Mouse (Mus musculus): Measurements from ENCODE around the gene Ppp1ca.

Gene Ppp1ca

DNA sequence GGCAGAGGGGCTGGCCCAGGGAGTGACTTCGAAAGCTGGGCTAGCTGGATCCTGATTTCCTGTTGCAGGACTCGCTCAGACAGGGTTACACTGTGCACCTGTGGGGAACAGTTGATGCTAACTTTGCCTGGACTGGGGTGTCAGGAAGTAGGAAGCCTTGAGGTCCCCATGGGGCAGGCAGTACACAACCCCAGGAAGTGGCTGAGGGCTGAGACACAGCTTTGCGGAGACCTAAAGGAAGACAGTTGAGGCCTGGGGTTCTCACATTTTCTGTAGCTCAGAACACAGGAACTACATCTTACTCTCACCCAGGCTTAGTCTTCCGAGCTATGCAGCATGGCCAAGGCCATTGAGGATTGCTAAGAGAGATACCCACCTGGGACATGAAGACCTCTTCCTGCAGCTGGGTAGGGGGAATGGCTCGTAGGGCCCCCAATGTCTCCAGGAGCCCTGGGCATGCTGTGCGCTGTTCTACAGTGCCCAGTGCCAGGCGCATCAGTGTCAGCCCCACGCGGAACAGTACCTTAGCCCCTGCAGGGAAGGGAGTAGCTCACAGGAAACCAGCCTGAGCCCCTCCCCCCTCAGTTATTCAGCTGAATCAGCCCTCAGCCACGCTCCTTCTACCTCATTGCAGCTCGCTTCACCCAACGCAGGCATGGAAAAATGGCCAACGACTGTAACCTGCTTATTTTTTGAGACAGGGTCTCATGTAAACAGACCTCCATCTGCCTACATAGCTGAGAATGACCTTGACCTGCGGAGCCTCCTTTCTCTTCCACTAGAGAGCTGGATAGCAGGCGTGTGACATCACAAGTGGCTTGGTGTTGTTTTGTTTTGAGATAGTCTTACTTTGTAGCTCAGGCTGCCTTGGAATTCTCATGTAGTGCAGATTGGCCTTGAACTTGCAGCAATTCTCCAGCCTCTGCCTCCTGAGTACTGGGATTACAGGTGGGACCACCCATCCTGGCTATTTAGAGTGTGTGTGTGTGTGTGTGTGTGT, 6.6 kb upstream of the Ppp1ca start:
- DNase-seq (ENCODE audit: low spot score in 2 of 2) = no peak

DNA sequence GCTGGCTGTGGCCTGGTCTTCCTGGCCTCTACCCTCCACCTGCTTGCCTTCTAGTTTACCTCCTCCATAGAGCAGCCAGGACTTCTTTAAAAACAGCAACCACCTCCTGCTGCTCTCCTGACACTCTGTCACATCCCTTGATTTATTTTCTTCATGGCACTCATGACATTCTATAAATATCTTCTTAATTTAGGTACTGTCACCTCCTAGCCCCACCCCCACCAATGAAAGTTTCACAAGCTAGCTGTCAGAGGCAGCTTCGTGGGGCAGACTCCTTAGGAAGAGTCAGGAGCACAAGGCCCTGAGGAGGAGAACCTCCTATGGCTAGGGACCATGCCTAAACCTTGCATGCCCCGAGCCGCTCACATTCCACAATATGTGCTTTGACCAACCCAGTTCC, 4.6 kb upstream of the Ppp1ca start:
- DNase-seq (ENCODE audit: low spot score in 2 of 2) = no peak

DNA sequence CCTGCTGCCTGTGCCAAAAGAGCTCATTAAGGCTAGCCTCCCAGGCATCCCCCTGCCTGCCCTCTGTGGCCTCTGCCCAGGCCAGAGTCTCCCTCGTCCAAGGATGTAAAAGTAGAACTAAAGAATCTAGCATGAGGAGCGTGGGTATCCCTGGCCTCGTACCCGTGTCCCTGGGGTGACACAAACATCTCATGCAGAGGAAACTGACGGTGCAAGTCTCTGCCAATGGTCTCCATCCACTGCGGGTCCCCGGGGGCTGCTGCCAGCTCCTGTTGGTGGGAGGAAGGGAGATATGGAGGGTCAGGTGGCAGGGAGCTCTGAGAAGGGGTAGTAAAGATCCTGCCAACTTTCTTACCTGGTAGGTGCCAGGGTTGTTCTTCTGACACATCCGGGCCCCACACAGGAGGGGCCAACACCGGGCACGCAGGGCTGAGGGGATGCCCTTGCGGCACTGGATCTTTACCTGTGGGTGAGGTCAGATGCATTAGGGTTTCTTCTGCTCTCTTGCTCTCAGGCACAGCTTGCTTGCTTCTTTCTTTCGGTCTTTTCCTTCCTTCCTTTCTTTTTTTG, 2.7 kb upstream of the Ppp1ca start:
- no peak for DNase-seq (ENCODE audit: low spot score in 2 of 2)

DNA sequence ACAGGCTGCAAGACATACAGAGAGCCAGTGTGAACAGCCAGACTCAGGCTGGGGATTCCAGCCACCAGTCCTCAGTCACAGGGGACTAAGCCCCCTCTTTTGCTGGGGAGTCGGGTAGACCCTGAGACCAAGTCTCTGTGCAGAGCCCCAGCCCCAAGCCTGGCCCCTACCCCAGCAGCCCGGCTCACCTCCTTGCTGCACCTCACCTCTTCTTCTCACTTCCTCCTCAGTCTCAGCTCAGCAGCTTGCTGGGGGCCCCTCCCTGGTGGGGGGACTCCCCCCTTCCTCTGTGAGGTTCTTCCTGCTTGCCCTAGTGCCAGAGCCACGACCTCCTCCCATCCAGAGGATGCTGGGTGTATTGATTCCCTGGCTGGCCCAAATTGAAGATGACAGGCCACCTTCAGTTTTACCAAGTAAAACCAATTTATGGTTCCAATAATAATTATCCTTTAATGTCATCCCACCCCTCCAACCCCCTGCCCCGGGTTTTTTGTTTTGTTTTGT, 982 bp upstream of the Ppp1ca start, which contains the start of gene Tbc1d10c:
Tbc1d10c (minus strand) TSS at position 454 of the 504 bp plus-strand sequence.
- DNase-seq (ENCODE audit: low spot score in 2 of 2) = no peak

DNA sequence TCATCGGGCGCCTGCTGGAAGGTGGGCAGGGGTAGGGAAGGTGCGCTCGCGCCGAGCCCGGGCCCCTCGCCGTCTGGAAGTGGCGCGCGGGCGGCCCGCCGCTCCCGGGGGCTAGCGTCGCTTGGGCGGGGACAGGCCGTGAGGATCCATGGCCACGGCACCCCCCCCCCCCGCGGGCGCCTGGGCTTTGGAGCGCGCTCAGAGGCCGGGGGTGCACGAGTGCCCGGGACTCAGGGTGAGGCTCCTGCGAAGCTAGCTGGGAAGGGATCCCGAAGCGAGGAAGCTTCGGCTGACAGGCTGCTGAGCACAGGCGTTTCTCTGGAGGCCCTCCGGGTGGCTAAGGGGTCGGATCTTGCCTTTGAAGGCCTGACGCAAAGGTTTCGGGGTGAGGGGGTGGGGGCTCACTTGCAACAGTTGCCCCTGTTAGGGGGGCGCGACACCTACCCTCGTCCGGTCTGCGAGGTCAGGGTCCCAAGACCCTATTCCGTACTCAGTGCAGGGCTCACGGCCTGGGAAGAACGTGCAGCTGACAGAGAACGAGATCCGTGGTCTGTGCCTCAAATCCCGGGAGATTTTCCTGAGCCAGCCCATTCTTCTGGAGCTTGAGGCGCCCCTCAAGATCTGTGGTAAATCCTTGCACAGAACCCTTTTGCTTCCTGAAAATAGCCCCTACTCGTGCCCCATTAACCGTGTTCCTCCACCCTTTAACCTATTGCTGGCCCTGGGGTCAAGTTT, 553 bp downstream of the Ppp1ca start:
- no peak for DNase-seq (ENCODE audit: low spot score in 2 of 2)

DNA sequence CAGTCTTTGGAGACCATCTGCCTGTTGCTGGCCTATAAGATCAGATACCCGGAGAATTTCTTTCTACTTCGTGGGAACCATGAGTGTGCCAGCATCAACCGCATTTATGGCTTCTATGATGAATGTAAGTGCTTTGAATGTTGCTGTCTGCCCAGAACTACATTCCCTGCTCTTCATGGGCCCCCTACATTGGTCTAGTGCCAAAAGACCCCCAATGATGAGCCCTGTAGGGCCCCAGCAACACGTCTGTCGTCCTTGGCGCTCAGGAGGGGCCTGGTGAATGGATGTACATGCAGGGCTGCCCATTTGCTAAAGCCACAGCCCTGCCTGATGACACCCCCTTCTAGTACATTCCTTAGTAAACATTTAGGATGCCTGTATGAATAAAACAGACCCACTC, 1.3 kb downstream of the Ppp1ca start:
- no peak for DNase-seq (ENCODE audit: low spot score in 2 of 2)

DNA sequence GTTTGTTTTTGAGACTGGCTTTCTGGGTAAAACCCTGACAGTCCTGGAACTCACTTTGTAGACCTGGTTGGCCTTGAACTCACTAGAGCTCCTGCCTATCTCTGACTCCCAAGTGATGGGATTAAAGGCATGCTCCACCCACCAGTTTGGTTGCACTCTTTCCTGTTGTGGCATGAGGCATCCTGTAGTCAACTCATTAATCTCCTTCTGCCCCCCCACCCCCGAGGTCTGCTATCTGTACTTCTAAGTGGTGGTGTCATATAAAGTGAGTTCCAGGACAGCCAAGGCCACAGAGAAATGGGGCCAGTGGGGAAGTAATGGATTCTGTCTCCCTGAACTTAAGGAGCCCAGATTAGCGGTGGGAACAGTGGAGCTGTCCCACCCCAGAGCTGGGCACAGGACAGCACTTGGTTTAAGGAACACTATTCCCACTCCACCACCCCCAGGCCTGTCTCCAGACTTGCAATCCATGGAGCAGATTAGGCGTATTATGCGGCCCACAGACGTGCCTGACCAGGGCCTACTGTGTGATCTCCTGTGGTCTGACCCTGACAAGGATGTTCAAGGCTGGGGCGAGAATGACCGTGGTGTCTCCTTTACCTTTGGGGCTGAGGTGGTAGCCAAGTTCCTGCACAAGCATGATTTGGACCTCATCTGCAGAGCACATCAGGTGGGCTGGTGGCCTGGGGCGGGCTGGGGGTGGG, 2.3 kb downstream of the Ppp1ca start:
- DNase-seq (ENCODE audit: low spot score in 2 of 2) = no peak

DNA sequence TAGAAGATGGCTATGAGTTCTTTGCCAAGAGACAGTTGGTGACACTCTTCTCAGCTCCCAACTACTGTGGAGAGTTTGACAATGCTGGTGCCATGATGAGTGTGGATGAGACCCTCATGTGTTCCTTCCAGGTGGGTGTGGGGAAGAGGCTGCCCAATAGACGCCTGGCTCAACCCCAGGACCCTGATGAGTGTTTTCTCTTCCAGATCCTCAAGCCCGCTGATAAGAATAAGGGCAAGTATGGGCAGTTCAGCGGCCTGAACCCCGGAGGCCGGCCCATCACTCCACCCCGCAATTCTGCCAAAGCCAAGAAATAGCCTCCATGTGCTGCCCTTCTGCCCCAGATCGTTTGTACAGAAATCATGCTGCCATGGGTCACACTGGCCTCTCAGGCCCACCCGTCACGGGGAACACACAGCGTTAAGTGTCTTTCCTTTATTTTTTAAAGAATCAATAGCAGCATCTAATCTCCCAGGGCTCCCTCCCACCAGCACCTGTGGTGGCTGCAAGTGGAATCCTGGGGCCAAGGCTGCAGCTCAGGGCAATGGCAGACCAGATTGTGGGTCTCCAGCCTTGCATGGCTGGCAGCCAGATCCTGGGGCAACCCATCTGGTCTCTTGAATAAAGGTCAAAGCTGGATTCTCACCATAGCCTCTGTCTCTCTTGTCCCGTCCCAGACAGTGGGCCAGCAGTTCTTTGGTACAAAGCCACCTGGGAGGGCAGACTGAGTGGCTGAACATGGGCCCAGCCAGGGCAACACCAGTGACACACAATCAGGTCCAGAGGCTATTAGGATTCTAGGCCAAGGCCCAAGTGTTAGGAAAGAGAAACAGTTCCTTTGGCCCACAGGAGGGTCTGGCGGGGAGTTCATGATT, 3.1 kb downstream of the Ppp1ca start:
- DNase-seq (ENCODE audit: low spot score in 2 of 2) = no peak

DNA sequence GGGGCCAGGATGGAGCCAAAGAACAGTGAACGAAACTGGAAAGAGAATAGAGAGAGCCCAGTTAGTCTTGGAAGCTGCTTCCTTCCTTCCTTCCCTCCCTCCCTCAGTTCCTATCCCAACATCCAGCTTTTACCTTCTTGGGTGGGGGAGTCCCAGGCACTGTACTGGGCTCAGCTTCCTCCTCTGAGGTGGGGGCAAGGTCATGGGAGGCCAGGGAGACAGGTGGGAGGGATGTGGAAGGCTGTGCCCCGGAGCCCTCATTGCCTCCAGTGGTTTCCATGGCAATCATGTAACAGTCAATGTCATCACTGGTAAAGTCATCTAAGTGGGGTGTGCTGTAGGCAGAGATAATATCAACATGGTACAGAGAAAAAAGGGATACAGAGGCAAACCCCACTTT, 4.2 kb downstream of the Ppp1ca start:
- DNase-seq (ENCODE audit: low spot score in 2 of 2) = no peak

DNA sequence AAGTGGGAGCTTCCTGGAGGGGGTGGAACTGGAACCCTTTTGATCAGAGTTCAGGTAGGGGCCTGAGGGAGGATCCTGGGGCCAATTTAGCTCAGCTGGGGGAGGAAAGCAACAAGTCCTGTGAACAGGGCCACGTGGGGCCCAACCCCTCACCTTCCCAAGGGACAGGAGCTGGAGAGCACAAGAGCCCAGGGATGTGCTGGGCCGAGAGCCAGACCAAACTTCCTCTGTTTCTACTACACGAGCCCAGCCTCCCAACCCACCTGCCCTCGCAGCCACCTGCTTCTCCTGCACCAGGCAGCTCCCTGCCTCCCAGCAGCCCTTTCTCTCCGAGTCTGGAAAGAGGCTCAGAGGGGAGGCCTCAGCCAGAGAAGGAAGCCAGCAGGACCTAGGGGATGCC, 4.7 kb downstream of the Ppp1ca start:
- no peak for DNase-seq (ENCODE audit: low spot score in 2 of 2)

DNA sequence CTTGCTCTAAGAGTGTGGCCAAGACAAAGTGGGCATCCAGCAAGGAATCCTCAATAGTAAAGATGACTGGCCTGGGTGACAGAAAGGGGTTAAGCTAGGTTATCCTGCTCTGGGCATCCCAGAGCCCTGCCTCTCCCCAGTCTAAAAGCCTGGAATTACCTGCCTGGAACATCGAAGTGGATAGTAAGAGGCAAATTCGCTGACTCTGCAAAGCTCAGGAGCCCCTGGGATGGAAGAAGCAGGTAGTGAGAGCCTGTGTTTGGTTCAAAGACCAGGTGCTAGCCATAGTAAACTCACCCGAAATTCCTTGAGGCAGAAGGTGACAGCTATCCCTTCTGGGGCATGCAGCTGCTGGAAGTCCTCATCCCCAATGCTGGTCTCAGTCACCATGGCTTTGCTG, 5.3 kb downstream of the Ppp1ca start:
- no peak for DNase-seq (ENCODE audit: low spot score in 2 of 2)

DNA sequence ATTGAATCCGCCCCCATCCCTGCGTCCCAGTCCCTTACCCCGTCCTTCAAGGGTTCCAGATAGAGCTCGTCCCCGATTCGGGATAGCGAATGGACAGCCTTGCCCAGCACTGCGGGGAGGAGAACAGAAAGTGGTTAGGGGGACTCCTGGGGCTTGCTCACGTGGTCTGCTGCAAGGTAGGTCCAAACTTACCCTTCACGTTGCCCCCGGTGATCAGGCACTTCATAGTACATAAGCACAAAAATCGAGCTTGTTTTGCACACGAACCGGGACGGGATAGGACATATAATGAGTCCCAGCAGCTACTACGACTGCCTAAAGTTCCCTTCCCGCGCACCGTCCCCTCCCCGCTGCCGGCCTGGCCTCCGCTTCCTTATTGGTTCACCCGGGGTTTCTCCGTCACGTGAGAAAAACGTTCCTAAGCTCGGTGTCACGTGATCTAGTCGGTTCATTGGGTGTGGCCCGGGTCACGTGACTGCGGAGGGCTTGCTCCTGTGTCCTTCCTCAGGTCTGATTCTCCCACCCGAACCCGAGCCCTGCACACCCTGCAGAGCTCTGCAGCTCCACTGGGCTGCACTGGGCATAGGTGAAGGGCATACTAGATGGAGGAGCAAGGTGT, 9.5 kb downstream of the Ppp1ca start, which contains the start of gene Rad9a:
Rad9a (minus strand) TSS at position 372 of the 619 bp plus-strand sequence.
- DNase-seq (ENCODE audit: low spot score in 2 of 2) = peak; percentile 98 to 99

DNA sequence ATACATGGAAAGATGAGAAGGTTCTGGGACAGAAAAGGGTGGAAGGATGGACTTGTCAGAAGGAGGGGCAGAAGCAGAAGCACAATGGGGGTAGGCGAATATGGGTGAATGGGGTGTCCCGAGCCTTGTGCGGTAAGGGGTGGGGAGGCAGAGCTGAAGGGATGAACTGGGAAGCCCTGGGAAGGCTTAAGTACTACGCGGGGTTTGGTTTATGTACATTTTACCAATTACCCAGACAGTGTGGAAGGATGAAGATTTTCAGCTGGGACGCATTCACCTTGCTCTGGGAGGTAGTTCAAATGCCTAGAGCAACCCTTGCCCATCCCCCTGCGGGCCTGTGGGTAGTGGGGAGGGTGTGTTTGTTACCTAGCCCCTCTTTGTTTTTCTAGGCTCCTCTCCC, 10.3 kb downstream of the Ppp1ca start:
- no peak for DNase-seq (ENCODE audit: low spot score in 2 of 2)

DNA sequence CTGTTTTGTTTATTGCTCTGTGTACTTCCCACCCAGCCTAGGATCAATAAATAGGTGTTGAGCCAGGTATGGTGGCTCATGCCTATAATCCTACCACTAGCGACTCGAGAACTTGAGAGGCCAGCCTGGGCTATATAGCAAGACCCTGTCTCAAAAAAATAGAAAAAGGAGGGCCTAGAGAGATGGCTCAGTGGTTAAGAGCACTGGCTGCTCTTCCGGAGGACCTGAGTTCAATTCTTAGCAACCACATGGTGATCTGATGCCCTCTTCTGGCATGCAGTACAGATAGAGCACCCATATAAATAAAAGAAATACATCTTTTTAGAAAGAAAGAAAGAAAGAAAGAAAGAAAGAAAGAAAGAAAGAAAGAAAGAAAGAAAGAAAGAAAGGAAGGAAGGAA, 11.3 kb downstream of the Ppp1ca start:
- DNase-seq (ENCODE audit: low spot score in 2 of 2) = no peak

DNA sequence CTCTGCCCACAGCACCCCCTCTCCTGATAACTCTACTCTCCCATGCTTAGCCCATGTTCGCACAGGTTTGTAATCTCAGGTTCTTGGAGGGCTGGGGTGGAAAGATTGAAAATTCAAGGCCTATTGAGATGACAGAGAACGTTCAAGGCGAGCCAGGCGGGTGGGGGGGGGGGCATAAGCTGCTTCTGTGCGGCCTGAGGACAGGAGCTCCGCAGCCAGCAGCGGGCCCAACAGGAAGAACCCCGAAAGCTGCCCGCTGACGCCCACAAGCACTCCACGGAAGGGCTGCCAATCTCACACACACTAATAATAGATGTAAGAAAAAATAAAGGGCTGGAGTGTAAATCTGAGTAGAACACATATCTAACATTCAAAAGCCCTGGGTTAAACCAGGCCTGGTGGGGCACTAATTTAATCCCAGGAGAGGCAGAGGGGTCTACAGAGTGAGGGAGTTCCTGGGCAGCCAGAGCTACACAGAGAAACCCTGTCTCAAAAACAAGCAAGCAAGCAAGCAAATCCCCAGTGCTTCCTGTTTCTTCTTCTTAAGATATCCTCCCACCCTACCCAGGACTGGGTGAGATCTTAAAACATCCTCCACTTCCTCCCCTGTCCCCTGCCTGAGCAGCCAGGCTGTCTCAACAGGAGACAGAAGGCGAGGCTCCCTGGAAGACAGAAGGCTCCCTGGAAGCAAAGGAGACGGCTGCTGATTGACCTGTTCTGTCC, 11.9 kb downstream of the Ppp1ca start:
- no peak for DNase-seq (ENCODE audit: low spot score in 2 of 2)

DNA sequence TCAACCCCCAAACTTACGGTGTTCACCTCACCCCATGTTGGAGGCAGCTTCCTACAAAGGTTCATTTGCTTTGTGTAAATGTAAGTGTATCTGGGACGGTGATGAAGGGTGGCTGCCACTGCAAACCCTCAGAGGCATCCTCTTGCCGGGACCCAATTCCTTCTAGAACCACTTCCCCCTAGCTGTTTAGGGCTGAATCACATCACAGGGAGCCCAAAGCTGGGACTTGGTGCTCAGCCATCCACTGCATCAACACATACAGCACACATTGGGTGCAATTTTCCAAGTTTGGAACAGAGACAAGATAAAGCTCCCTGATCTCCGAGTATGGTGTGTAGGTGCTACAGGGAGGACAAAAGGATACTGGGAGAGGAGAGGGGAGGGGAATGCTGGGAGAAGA, 13.0 kb downstream of the Ppp1ca start:
- DNase-seq (ENCODE audit: low spot score in 2 of 2) = no peak

DNA sequence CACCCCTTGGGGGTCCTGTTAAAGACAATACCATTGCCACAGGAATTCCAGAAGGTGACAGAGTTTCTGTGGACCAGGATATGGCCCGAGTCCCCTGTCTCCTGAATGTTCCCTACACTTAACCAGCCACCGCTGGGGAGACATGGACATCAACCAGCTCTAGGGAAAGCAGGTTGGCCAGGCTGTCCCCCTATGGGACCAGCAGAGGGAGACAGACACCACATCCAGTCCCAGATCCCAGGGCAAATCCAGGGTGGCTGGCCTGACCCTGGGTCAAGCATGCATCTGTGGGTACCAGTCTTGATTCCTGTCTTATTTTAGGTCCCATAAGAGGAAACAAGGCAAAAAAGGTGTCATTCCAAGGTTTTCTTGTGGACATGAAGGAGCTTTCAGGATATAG, 15.1 kb downstream of the Ppp1ca start:
- DNase-seq (ENCODE audit: low spot score in 2 of 2) = peak in 1 of 2 experiments; percentile 76

DNA sequence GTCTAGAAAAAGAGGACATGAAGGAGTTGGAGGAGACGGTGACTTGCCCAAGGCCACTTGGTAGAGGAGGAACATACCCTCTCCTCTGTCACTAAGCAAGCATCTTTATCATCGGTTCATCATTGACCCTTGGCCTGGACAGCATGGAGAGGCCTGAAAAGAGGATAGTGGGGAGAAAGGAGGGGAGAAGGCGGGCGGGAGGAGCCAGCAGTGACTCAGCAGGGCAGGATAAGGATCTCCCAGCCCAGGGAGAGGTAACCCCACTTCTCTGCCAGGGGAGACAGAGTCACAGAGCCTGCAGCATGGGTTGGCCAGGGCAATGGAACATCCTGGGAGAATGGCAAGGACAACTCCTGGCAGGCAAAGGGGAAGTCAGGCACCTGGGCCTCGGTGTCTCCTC, 16.7 kb downstream of the Ppp1ca start:
- DNase-seq (ENCODE audit: low spot score in 2 of 2) = no peak

DNA sequence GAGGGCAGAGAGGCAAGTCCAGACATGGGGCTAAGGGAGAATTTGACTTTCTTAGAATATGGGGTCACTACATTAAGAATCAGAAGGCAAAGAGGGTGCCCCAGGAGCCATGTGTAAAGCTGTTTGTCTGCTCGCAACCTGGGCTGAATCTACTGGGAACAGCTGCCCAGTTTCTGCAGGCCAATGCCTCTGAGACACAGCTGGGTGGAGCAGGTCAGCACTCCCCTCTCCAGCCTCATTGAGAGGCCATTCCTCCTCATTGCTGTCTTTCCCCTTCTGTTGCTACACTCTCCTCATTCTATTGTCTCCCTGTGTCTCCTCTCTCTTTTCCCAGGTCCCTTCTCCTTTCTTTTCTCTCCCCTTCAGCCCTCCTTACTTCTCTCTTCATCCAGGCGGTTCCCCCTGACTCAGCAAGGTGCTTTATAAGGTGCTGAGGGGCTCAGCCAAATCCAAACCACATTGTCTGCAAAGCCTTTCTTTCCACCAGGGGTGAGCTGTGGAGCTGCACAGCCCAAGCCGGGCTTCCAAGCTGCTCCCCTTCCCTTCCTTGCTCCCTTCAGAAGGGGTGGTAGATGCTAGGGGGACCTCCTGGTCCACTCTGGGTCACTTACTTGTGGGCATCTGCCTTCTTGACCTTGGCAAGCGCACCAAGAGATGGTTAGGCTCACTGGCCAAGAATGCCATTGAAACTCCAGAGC, 20.2 kb downstream of the Ppp1ca start:
- no peak for DNase-seq (ENCODE audit: low spot score in 2 of 2)

All from right cerebral cortex, postnatal 10 days (tissue).